Mouse (Mus musculus): ENCODE results near the gene Mob2.

- no peak for TF ChIP-seq CTCF (IDR thresholded peaks at IDR 0.05; ENCODE audit: low read depth, low read length)
- TF ChIP-seq POLR2A (IDR thresholded peaks at IDR 0.05; ENCODE audit: borderline replicate concordance, low read depth, low read length), result no peak
Measured at GRCm38 (mm10) chr7:142050536-142050935, 10.3 kb downstream of the Mob2 start.
